Mouse (Mus musculus) embryo, embryonic 11 days (tissue): ENCODE measurements around the gene Zkscan2.

ENCODE experiments used
- DNase-seq: peaks from one replicate; pipeline ENCODE4 v3.0.0-alpha.2; 2015

Gene Zkscan2

GRCm38 (mm10) chr7:123431206-123431605 lies 69.0 kb downstream of the Zkscan2 start:
- no peak for DNase-seq

GRCm38 (mm10) chr7:123430411-123430705 lies 69.9 kb downstream of the Zkscan2 start:
- DNase-seq = no peak

- DNase-seq = no peak
Measured at GRCm38 (mm10) chr7:123429624-123430410, 70.4 kb downstream of the Zkscan2 start.
